Mouse (Mus musculus): ENCODE measurements around the gene Slamf1. TPM values are rescaled to one million over a fixed set of nuclear protein-coding genes. Genes with fewer than 3 reads are reported as not detected.

Slamf1 gene
- polyA plus RNA-seq (2016; fragmentation: Nextera tagmentation; extraction: Ambion mirVana): 0.20 and 0.22 TPM in 2 replicates

- Histone ChIP-seq H3K9me3 (no peaks in the 10 kb centered on the region), H3K27me3 (no peaks in the 10 kb centered on the region), H3K4me1 (no peaks in the 10 kb centered on the region), H3K36me3 (replicated peaks) (no peaks in the 10 kb centered on the region), H3K9ac (no peak within 1 kb of the TSS), H3K4me3 (replicated peaks) (no peak within 1 kb of the TSS), H3K27ac (no peak within 1 kb of the TSS), H3K4me2 (no peak within 1 kb of the TSS)
- ATAC-seq (ENCODE audit: low FRiP score): no peak
- 37% methylated on average over 6 of the region's 6 CpGs for WGBS
Observed at GRCm38 (mm10) chr1:171766898-171767297, at the start of gene Slamf1. Gene Slamf1 (plus strand): TSS chr1:171767127.

DNA sequence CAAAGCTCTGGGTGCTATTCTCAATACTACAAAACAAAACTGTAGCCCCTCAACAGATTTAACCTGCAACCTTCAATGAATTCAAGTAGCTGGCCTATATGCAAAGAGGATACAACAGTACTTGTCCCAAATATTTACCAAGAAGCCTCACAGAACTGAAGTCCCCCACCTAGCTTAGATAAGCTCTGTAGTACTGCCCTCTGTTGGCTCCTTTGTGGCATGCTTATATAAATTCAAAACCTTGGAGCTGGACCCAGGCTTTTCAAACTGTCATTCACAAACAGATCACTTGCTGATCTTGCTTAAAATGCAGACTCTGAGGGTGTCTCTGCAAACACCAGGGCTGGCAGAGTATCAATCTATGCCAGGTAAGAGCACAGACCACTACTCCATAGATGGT is 35.7 kb upstream of the Slamf1 start:
- no peak overlapping the region for H3K4me3 ChIP-seq (replicated peaks)
- no peak overlapping the region for H3K9ac ChIP-seq
- H3K27me3 ChIP-seq: no peaks in the 10 kb centered on the region
- no peak overlapping the region for H3K4me2 ChIP-seq
- no peaks in the 10 kb centered on the region for H3K36me3 ChIP-seq (replicated peaks)
- H3K9me3 ChIP-seq: peaks cover 13% of the 10 kb centered on the region; the same call in 1 of the 2 replicates
- no peak overlapping the region for H3K27ac ChIP-seq
- no peaks in the 10 kb centered on the region for H3K4me1 ChIP-seq
- ATAC-seq (ENCODE audit: low FRiP score): no peak

GRCm38 (mm10) chr1:171734898-171735297 is 32.0 kb upstream of the Slamf1 start:
- Histone ChIP-seq H3K9me3 (0 out of 2 replicates have a peak, but pooled peaks cover 4% of the 10 kb centered on the region), H3K27me3 (no peaks in the 10 kb centered on the region), H3K4me3 (replicated peaks) (no peak overlapping the region), H3K4me1 (no peaks in the 10 kb centered on the region), H3K9ac (no peak overlapping the region), H3K27ac (no peak overlapping the region), H3K4me2 (no peak overlapping the region), H3K36me3 (replicated peaks) (no peaks in the 10 kb centered on the region)
- ATAC-seq (ENCODE audit: low FRiP score): no peak
- 94% methylated on average over 6 of the region's 6 CpGs for WGBS

GRCm38 (mm10) chr1:171748127-171748969 is 18.6 kb upstream of the Slamf1 start:
- H3K27me3 ChIP-seq: no peaks in the 10 kb centered on the region
- H3K27ac ChIP-seq: no peak overlapping the region
- H3K36me3 ChIP-seq (replicated peaks): no peaks in the 10 kb centered on the region
- H3K4me3 ChIP-seq (replicated peaks): no peak overlapping the region
- no peak overlapping the region for H3K4me2 ChIP-seq
- WGBS: 87% methylated on average over 3 of the region's 3 CpGs
- ATAC-seq (ENCODE audit: low FRiP score): no peak
- H3K4me1 ChIP-seq: no peaks in the 10 kb centered on the region
- H3K9ac ChIP-seq: no peak overlapping the region
- no peaks in the 10 kb centered on the region for H3K9me3 ChIP-seq

DNA sequence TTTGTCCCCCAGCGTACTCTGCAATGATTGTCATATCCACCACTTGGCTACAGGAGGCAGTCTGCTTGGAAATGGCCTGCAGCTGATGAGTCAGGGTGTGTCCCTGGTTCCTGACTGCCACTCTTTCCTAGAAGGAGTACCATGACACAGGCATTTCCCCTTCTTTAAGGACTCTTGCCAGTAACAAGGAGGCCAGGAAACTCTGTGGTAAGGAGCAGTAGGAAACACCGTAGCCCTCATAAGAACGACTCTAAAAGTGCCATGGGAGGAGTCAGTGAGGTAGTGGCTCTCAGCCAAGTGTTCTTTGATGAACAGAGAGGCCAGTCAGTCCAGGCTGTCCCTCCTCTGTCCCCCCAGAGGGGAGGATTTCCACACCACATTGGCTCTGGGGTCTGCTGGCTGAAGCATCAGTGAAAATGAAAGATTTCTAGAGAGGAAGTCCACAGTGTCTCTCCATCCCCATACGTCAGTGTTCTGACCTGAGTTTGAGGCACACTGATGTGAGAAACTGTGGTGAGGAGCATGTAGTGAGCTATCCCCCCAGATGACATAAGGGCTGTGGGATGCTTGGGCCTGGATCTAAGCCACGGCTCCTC is 5.0 kb upstream of the Slamf1 start:
- H3K9me3 ChIP-seq: no peaks in the 10 kb centered on the region
- no peak overlapping the region for H3K4me3 ChIP-seq (replicated peaks)
- H3K4me1 ChIP-seq: no peaks in the 10 kb centered on the region
- 82% methylated on average over 5 of the region's 5 CpGs for WGBS
- no peak for ATAC-seq (ENCODE audit: low FRiP score)
- H3K27ac ChIP-seq: no peak overlapping the region
- H3K27me3 ChIP-seq: no peaks in the 10 kb centered on the region
- no peaks in the 10 kb centered on the region for H3K36me3 ChIP-seq (replicated peaks)
- H3K4me2 ChIP-seq: no peak overlapping the region
- H3K9ac ChIP-seq: no peak overlapping the region

DNA sequence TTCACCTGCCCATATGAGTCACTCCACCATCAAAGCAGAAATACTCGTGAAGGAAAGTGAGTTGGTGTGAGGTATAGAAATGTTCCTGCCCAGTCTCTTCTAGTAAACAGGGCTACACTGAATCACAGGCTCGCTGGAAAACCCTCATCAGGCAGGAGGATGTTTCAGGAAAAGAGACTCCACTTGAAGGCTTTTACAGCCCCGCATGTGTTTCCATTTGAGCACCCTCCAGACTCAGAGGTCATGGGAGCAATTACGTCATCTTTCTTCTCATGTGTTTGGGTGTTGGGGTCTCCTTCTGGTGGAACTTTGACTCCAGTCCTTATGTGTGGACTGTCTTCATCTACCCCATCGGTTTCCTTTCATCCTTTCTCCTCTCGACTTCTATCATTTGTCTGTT is 4.1 kb downstream of the Slamf1 start:
- Histone ChIP-seq H3K4me1 (no peaks in the 10 kb centered on the region), H3K9me3 (no peaks in the 10 kb centered on the region), H3K27ac (no peak overlapping the region), H3K4me2 (no peak overlapping the region), H3K36me3 (replicated peaks) (no peaks in the 10 kb centered on the region), H3K27me3 (no peaks in the 10 kb centered on the region), H3K9ac (no peak overlapping the region), H3K4me3 (replicated peaks) (no peak overlapping the region)
- 84% methylated on average over 6 of the region's 6 CpGs for WGBS
- ATAC-seq (ENCODE audit: low FRiP score): no peak

GRCm38 (mm10) chr1:171772121-171772735 is 5.3 kb downstream of the Slamf1 start:
- H3K9ac ChIP-seq: no peak overlapping the region
- H3K4me1 ChIP-seq: no peaks in the 10 kb centered on the region
- no peaks in the 10 kb centered on the region for H3K36me3 ChIP-seq (replicated peaks)
- no peak overlapping the region for H3K4me3 ChIP-seq (replicated peaks)
- WGBS: 89% methylated on average over 8 of the region's 8 CpGs
- H3K9me3 ChIP-seq: no peaks in the 10 kb centered on the region
- no peaks in the 10 kb centered on the region for H3K27me3 ChIP-seq
- no peak for ATAC-seq (ENCODE audit: low FRiP score)
- no peak overlapping the region for H3K4me2 ChIP-seq
- H3K27ac ChIP-seq: no peak overlapping the region

- 86% methylated on average over 10 of the region's 10 CpGs for WGBS
- H3K9ac ChIP-seq: no peak overlapping the region
- H3K4me1 ChIP-seq: no peaks in the 10 kb centered on the region
- H3K4me2 ChIP-seq: no peak overlapping the region
- H3K27ac ChIP-seq: no peak overlapping the region
- ATAC-seq (ENCODE audit: low FRiP score): no peak
- H3K4me3 ChIP-seq (replicated peaks): no peak overlapping the region
- H3K36me3 ChIP-seq (replicated peaks): no peaks in the 10 kb centered on the region
- H3K9me3 ChIP-seq: no peaks in the 10 kb centered on the region
- no peaks in the 10 kb centered on the region for H3K27me3 ChIP-seq
Observed at GRCm38 (mm10) chr1:171773232-171773989, 6.5 kb downstream of the Slamf1 start.

DNA sequence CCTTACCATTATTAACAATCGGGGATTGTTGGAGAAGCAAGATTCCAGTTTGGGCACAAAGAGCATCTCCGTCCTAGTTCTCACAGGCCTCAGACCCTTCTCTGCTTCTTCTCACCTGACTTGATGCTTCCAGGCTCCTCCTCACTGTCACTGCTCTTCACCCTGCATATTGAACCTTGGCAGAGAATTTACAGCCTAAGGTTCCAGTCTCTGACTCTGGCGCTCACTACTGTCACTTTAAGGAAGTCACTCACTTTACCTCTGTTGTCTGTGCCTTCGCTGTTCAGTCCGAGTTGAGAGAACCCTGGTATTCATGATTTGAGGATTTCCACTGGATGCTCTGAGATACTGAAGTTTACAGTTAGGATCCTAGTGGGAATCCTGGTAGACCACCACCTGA is 7.3 kb downstream of the Slamf1 start:
- no peaks in the 10 kb centered on the region for H3K4me1 ChIP-seq
- 81% methylated on average over 5 of the region's 5 CpGs for WGBS
- no peak overlapping the region for H3K9ac ChIP-seq
- H3K27ac ChIP-seq: no peak overlapping the region
- H3K36me3 ChIP-seq (replicated peaks): no peaks in the 10 kb centered on the region
- H3K9me3 ChIP-seq: no peaks in the 10 kb centered on the region
- no peak overlapping the region for H3K4me3 ChIP-seq (replicated peaks)
- no peak for ATAC-seq (ENCODE audit: low FRiP score)
- no peaks in the 10 kb centered on the region for H3K27me3 ChIP-seq
- H3K4me2 ChIP-seq: no peak overlapping the region

DNA sequence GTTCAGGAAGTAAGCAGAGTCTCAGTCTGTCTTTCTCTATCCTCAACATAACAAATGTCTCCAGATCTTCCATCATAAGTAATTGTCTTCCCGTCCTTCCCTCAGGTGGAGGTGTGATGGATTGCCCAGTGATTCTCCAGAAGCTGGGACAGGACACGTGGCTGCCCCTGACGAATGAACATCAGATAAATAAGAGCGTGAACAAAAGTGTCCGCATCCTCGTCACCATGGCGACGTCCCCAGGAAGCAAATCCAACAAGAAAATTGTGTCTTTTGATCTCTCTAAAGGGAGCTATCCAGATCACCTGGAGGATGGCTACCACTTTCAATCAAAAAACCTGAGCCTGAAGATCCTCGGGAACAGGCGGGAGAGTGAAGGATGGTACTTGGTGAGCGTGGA is 7.8 kb downstream of the Slamf1 start:
- Histone ChIP-seq H3K4me1 (no peaks in the 10 kb centered on the region), H3K4me3 (replicated peaks) (no peak overlapping the region), H3K27ac (no peak overlapping the region), H3K36me3 (replicated peaks) (no peaks in the 10 kb centered on the region), H3K9me3 (no peaks in the 10 kb centered on the region), H3K4me2 (no peak overlapping the region), H3K27me3 (no peaks in the 10 kb centered on the region), H3K9ac (no peak overlapping the region)
- no peak for ATAC-seq (ENCODE audit: low FRiP score)
- WGBS: 68% methylated on average over 11 of the region's 11 CpGs

DNA sequence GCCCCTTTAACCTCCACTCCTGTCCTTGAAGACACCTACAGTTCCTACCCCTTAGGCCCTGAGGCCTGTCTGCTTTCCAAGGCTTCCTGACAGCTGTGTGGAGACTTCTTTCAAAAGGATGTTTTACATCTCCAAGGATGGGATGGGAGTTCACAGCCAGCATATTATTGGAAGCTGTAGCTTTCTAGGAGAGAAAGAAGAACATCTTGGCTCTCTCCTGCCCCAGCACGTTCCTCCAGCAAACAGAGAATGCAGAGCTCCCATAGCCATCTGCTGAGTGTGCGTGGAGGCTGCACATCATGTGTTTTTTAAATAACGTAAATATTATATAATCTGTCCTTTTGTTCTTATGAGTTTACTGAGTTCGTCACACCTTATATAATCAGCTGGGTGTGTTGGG is 8.9 kb downstream of the Slamf1 start:
- H3K27me3 ChIP-seq: no peaks in the 10 kb centered on the region
- ATAC-seq (ENCODE audit: low FRiP score): no peak
- no peaks in the 10 kb centered on the region for H3K36me3 ChIP-seq (replicated peaks)
- H3K9ac ChIP-seq: no peak overlapping the region
- no peaks in the 10 kb centered on the region for H3K4me1 ChIP-seq
- no peak overlapping the region for H3K4me2 ChIP-seq
- H3K9me3 ChIP-seq: no peaks in the 10 kb centered on the region
- WGBS: 88% methylated on average over 4 of the region's 4 CpGs
- H3K4me3 ChIP-seq (replicated peaks): no peak overlapping the region
- H3K27ac ChIP-seq: no peak overlapping the region

DNA sequence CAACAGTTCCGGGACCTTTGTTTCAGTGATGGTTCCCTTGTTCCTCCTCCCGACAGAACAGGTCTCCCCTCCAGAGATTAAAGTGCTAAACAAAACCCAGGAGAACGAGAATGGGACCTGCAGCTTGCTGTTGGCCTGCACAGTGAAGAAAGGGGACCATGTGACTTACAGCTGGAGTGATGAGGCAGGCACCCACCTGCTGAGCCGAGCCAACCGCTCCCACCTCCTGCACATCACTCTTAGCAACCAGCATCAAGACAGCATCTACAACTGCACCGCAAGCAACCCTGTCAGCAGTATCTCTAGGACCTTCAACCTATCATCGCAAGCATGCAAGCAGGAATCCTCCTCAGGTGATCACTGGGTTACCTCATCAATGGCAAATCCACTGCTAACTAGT is 10.1 kb downstream of the Slamf1 start:
- no peaks in the 10 kb centered on the region for H3K36me3 ChIP-seq (replicated peaks)
- no peak overlapping the region for H3K9ac ChIP-seq
- 73% methylated on average over 7 of the region's 7 CpGs for WGBS
- ATAC-seq (ENCODE audit: low FRiP score): no peak
- H3K4me1 ChIP-seq: no peaks in the 10 kb centered on the region
- no peak overlapping the region for H3K27ac ChIP-seq
- H3K9me3 ChIP-seq: no peaks in the 10 kb centered on the region
- no peak overlapping the region for H3K4me2 ChIP-seq
- no peak overlapping the region for H3K4me3 ChIP-seq (replicated peaks)
- H3K27me3 ChIP-seq: no peaks in the 10 kb centered on the region

All from forebrain, embryonic 12.5 days (tissue).